Mouse (Mus musculus) spleen, adult 18-20 months (tissue): ENCODE data around the gene Il11.

Experiments used
- DNase-seq, 2 experiments: peaks; one replicate each; pipeline ENCODE4 v3.0.0; 2022; ENCODE audit warnings: mixed read lengths in 2 of 2

The Il11 gene

DNA sequence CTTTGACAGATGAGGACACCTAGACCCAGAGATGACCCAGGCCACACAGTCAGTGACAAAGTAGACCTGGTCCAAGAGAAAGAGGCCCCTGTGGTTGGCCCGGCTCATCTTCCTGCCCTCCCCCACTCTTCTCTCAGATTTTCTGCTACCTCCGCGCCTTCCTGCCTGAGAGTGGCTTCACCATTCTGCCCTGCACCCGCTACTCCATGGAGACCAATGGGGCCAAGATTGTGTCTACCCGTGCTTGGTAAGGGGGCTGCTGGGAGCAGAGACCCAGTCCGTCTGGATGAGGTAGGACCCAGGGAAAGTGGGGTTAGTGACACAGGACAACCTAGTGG lies 40.2 kb downstream of the Il11 start:
- DNase-seq: no peak

DNA sequence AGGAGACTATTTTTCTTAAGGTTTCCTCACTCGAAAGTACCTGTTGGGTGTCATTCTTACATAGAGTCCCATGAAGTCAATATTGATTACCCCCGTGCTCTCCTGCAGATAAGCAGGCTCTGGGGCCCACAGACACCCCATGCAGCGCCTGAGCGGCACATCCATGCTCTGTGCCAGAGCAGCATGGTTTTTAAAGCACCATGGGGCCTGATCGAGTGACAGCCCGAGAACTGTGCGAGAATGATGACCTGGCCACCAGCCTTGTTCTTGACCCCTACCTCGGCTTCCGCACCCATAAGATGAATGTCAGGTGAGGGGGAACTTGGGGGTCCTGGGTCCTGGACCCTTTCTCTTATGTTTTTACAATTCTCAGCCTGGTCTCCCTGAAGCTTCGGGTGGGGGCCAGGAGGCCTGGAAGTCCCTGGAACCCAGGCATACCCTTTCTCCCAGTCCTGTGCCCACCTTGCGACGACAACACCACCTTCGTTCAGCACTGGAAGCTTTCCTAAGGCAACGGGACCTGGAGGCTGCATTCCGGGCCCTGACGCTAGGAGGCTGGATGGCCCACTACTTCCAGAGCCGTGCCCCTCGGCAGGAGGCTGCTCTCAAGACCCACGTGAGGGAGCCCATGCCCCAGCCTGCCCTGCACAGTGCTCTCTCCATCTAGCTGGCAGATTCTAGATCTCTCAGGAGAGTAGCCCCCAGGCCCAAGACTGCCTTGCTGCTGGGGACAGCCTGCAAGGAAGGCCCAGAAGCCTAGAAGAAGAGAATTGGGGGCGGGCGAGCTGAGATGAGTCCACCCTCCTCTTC lies 40.8 kb downstream of the Il11 start:
- DNase-seq: no peak

DNA sequence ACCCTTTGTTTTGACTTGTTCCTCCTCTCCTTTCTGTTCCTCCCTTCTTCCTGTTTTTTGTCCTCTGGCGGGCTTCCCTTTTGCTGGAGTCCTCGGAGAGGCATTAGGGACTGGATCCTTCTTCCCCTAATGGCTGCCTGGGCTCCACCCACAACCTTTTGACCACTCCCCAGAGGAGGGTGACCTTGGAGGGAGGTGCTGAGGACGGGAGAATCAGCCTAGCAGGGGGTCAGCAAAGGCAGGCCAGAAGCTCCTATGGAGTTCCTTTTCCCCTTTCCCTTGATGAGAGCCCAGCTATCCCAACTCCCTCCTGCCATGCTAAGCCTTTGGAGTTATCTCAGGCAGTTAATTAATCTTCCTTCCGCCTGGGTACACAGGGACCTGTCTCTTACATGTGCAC lies 41.5 kb downstream of the Il11 start:
- peak in 1 of 2 experiments; percentile 30 for DNase-seq

DNA sequence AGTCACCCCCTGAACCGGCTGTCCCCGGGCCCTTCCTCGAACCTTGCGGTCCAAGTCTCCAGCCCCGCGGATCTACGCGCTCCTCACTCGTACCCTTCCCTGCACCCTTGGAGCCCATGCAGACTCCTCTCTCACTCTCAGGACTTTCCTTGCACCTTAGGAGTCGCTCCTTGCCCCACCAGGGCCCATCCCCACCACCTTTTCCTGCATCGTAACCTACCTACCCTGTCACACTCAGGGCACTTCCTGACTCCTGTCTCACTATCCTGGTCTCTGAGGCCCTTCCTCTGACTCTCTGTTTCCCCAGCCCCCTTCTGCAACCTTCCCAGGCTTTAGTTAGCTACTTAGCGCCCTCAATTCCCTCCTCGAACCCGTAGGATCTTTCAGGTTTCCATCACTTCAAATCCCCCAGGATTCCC lies 42.3 kb downstream of the Il11 start:
- no peak for DNase-seq

DNA sequence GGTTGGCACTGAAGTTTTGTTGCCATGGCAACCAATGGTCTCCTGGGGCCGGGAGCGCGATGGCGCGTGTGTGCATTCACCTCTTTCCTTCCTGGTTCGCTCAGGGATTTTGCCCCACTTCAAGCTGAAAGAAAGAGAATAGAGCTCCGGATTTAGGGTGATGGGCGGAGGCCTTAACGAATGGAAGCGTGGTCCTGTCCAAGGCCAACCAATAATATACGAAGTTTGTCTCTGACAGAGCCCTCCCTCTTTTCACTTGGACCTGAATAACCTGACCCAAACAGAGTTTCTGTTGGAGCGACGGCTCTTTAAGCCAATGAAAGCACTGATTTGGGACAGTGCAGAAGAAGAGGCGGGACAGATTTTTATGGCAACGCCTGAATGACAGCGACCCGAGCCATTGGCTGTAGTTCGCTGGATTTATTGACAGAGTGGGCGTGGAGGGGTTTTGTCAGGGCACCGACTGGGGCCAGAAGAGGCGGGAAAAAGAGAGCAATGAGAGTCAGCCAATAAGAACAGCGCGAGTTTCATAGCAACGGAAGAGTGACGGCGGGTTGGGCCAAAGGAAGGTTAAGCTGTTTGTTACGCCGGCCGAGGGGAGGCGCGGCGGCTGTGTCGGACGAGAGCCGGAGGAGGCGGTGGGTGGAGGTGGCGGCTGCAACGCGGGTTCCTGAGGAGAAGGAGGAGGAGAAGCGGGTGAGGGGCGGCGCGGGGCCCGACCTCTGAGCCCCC lies 42.9 kb downstream of the Il11 start, which contains the start of gene Kmt5c:
Gene Kmt5c (plus strand): TSS at position 572 of the 732 bp plus-strand sequence.
- peak; percentile 85 to 92 for DNase-seq

DNA sequence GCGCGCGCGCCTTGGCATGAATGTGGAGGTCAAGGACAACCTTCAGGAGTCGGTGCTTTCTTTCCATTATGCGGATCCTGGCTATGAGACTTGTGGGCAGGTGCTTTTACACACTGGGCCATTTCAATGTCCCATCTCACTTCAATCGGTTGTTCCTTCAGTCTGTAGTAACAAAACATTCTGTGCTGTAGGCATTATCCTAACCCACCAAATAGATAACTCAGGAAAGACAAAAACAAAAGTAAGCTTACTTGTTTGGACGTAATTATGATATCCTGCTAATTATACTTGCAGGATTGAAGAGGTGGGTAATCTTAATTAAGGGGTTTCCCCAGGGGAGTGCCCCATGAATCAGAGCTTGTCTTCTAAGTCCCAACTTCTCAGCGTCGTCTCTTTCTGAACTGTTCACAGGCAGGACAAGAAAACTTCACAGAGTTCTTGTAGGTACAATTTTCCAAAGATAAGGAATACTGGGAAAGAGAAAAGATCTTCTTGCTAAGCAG lies 43.6 kb downstream of the Il11 start:
- DNase-seq: no peak

DNA sequence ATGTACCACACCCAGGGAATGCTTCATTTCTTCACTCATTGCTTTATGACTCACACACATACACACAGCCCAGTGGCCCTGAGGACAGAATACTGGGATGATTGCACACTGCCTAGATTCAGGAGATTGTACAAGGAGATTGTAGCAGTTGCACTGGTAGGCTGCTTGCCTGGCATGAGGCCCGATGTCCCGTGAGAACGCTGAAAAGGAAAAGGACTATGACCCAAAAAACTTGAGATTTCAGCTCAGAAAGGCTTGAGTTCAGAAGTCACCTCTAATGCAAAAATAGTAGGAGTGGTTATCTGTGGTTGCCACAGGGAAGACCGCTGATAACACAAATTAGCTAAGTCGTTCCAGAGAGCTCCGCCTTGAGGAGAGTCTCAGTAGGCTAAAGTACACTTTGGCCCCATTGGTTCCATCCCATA lies 49.7 kb downstream of the Il11 start:
- no peak for DNase-seq

DNA sequence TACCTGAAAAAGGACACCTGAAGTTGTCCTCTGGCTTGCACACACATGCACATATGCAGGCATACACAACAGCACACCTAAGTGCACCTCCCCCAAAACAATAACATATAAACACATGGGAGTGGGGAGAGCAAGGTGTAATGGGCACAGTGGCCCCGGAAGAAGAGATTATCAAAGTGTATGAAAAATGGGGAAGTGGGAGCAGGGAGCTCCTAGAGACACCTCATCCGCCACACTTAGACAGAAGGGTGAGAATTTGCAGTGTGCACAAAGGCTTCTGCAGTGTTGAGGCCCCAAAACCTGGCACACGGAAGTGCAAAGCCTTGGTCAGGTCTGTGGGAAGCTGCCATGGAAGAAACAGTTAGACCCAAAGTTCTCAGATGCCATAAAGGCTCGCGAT lies 51.6 kb downstream of the Il11 start:
- no peak for DNase-seq

DNA sequence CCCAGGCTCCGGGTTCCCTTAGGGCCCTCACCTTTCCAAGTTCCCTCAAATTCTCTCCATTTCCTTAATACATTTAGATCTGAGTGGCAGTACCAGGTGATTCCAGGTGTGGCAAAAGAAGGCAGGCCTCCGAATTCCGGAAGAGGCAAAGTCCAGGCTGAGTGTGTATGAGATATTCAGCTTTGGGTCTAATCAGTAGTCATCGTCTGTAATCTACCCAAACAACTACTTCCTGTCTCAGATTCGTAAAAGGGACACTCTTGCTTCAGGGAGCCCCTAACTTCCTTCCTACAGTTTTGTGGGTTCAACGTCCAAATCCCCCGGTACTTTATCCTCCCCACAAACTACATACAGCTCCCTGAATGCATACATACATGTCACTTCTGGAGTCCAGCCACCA lies 57.5 kb downstream of the Il11 start, which contains the start of gene Tmem150b:
Gene Tmem150b (minus strand): TSS at position 81 of the 400 bp plus-strand sequence.
- DNase-seq: no peak

DNA sequence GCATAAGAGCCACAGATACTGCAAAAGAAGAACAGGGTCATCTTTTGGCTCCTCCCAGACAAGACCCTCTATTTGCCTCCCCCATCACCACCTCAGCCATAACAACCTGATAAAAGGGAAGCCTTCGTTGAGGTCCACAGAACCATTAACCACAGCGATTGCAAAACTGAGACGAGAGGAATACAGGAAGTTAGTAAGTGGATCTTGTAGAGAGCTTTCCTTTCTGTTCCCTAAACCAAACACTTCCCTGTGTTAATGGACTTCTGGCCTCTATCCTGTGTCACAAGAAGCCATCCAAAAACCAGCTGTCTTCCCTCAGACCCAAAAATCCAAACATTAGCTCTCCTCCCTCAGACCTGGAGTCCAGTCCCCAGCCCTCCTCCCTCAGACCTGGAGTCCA lies 58.3 kb downstream of the Il11 start:
- no peak for DNase-seq

DNA sequence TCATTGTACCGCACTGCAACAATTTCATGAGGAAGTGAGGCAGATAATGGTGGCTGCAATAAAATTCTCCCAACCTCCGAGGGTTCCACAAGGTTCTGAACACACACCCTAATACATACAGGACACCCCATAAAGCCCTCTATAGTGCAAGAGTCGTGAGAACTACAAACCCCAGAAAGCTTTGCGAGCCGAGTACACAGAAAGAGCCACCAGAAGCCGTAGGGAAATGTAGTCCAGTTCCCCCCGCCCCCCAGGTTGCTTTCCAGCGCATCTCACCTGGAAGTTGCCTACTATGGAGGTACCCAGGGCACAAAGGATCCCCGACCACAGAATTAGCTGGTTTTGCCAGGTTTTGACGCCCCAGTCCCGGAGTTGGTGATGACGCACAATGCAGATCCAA lies 59.2 kb downstream of the Il11 start:
- DNase-seq: peak in 1 of 2 experiments; percentile 42
